Mouse (Mus musculus) left cerebral cortex, adult 9 months (tissue): ENCODE measurements at regions not wholly inside any gene's neighbourhood (a gene's known extent, or its start where the extent isn't known, plus 50 kb on each side); places are given as distances from the start of the nearest gene placed in this dataset.
A peak's percentile ranks its signal among the peaks of the same experiment; 100 is the strongest.

ENCODE experiments used
- DNase-seq, 2 experiments: peaks; one replicate each; pipeline ENCODE4 v3.0.0; 2022; ENCODE audit warnings: low spot score in 2 of 2

GRCm38 (mm10) chr8:35935034-35935433, 169.4 kb downstream of the Gm19410 start:
- DNase-seq: no peak

DNA sequence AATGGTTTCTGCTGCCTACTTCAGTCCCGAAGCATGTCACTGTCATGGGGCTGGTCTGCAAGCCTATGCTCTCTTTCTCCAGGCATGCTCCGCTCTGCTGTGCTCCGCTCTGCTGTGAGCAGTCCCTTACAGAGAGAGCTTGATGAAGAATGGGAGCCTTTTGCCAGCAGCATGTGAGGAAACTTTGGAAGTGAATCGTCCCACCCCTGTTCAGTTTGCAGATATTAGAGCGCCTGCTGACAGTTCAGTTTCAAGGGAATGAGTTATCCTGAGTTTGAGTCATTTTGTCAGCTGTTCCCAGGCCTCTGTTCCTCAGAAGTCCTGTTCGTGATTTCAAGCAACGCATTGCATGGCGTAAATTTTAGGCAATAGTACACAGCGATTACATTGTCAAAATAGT, 173.6 kb downstream of the Gm19410 start:
- no peak for DNase-seq

DNA sequence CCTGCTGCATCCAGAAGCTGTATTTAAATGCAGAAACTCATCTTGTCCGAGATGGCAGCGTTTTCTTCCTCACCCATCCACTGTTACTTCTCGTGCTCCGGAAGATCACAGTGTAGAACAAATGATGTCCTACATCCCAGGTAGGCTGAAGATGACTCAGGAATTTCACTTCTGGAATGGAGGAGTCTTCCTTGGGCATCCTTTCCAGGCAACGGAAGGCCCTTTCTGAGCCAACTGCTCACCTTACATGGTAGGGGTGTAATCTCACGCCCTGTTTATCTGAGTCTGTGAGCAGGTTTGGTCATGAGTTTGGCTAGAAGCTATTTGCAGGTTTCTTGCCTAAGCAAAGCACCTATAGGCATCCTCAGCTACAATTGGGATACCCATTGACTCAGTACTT, 176.9 kb downstream of the Gm19410 start:
- no peak for DNase-seq

DNA sequence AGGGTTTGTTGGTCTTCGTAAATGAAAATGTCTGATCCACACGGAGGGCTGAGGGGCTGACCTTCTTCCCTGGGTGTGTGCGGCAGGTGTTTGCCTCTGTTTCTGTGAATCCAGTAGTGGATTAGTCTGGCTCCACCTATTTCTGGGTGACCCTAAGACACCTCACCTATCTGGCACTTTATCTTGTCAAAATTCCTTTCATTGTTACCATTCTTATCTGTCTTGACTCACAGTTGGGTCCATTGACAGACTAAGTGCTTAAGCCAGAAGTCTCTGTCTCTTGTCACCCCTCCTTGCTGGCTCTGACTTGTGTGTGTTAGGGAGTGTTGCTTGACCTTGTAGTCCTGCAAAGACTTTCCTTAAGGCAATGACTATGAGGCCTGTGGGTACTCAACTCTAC, 178.1 kb downstream of the Gm19410 start:
- DNase-seq: no peak

- no peak for DNase-seq
Measured at GRCm38 (mm10) chr8:35944461-35944860, 178.9 kb downstream of the Gm19410 start.

DNA sequence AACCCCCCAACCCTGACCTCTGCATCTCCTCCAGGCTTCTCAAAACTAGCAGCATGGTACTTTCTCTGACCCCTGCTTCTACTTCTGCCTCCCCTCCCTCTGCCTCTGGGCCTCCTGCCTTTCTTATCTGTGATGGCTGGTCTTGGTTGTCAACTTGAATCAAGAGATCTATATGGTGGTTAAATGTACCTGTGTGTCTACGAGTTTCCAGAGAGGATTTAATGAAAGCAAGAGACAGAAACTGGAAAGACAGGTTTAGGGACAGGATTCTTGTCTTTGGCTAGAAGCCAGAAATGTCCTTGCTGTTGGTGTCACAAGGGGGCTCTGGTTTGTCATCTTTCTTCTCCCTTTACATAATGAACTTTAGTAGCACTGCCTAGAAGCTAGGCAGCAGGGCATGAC, 180.9 kb downstream of the Gm19410 start:
- DNase-seq: no peak

DNA sequence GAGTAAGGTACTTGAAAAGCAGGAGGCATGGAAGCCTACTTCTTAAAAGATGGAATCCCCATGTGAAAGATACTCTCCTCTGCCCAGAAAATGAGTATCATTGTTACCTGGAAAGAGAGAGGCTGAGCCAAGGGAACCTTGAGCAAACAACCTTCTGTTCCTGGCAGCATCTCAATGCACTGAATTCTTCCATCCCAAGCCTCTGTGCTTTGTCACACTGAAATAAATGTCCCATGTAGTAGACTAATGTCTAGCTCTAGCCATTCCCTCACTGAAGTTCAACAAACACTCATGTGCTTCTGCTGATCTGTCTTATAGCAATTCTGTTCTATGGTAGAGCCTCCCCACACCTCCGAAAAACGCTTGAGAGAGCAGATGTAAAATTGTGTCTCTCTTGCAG, 182.6 kb downstream of the Gm19410 start:
- no peak for DNase-seq

DNA sequence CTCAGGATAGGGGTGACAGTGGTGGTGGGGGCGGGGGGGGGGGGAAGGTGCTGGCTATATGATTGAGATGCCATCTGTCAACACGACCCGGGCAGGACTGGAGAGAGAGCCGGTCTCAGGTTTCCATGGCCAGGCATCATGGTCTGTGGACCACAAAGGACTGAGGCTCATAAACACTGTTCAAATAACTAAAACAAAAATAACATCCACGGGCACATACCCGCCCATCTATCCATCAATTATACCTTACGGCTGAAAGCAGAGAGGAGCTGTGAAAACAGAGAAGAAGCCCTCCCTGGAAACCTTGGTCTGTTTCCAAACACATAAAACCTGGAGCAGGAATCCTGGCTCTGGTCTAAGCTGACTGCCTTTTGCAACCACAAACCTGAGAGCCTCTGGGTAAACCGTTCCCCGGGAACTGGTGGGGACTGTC, 183.2 kb downstream of the Gm19410 start:
- DNase-seq: no peak

DNA sequence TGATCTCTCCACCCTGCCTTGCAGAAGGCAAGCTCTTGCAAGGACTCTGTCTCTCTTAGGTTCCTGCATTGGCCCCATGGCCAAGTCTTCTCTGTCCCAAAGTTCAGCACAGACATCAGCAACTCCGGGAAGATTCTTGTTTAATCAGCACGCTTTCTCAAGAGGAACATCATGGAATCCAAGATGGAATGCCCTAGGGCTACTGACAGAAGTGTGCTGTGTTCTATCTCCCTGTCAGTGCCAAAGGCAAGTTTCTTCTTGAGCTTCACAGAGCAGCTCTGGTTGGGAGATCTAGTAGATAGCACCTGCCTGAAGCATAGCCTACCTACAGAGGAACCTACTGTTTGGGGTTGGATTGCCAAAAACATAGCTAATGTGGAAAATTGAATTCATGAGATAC, 189.9 kb downstream of the Gm19410 start:
- no peak for DNase-seq

DNA sequence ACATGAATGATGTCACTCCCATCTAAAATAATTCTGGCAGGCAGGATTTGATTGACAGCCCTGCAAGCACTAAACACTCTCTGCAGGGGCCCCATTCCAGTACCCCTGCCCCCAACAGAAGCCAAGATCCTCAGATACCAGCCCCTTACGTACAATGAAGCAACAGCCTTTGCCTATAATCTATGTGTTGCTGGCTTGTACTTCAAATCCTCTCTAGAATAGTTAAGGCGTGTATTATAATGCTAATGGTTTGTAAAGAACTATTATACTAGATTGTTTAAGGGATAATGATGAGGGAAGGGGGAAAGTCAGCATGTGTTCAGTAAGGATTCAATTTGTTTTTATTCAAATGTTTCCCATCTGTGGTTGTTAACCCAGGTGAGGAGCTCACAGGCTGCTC, 190.7 kb downstream of the Gm19410 start:
- no peak for DNase-seq

DNA sequence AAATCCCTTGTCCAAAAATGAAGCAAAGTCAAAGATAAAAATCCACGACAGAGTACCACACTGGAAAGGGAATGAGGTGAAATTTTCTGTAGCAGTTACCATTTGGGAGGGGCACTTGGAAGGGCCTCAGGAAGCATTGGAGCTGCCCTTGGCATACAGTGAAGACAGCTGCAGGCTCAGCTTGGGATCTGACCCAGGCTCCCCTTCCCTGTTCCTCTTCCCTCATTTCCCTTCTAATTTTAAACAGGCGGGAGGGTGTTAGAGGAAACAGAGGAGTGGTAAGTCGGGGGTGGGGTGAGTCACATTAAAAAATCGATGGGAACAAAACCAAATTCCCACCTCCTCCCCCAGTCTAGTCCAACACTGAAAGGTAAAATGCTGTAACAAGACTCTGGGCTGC, 193.6 kb downstream of the Gm19410 start:
- no peak for DNase-seq

DNA sequence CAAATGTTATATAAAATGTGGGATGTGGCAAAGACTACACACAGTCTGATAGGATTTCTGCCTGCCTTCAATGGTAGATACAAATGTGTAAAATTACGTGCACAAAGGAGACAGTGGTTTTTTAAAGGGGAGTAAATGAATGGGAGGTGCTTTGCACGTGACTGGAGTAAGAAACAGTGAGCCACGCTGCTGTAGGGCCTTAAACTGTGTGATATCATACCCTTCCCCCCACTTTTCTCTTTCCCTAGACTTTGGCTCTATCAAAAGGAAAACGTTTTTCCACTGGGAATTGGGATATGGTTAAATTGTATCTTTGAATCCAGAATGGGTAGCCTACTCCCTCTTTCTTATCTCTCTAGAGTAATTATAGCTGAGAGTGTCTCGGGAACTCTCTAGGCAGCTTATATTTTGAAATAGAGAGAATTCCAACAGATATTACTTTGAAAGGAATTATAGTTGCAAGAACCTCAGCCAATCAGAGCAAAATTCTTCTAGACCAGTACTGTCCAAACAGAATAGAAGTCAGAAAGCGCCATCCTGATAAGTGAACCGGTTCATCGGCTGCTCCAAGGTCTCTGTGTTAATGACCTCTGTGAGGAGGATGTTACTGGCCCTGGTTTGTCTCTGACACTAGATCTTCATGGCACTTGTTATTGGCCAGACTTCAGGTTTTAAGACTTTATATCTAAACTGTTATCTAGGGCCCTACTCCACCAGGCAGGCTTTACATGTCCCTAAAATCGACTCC, 195.5 kb downstream of the Gm19410 start:
- no peak for DNase-seq

GRCm38 (mm10) chr8:35961615-35962220, 196.1 kb downstream of the Gm19410 start:
- DNase-seq: no peak

DNA sequence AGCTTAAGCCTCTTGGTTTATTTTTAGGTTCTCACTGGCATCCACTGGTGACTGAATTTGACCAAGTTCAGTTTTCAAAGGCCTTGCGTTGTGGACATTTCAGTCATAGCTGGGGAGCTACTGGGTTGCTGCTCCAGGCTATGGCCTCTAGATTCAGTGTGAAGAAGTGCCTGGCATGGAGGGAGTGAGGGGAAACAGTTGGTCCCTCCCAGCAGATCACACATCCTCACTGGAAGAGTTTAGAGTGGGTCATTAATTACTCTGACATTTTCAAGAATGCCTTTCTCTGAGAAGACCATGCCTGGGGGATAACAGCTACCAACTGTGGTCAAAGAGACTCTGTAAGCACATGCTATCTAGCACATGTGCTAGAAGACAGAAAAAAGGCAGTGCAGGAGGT, 199.3 kb downstream of the Gm19410 start:
- no peak for DNase-seq

DNA sequence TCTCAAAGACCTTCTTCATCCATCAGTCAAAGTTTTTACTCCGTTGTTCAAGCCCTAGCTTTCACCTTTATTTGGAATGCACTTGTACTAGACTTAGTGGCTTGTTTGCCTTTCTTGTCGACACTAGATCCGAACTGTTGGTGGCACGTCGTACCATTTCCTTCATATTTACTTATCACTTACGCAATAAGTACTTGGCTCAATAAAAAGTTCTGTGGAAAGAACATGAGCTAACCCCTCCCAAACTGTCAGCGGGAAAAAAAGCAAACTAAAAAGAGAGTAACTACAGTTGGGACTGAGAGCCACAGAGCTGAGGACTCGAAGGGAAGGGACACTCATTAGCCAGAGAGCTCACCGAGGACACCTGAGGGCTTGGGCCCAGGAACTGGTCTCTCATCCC, 202.8 kb downstream of the Gm19410 start:
- no peak for DNase-seq

- no peak for DNase-seq
Measured at GRCm38 (mm10) chr8:35971082-35971481, 205.5 kb downstream of the Gm19410 start.

- DNase-seq: no peak
Measured at GRCm38 (mm10) chr8:35974323-35975029, 208.9 kb downstream of the Gm19410 start.

DNA sequence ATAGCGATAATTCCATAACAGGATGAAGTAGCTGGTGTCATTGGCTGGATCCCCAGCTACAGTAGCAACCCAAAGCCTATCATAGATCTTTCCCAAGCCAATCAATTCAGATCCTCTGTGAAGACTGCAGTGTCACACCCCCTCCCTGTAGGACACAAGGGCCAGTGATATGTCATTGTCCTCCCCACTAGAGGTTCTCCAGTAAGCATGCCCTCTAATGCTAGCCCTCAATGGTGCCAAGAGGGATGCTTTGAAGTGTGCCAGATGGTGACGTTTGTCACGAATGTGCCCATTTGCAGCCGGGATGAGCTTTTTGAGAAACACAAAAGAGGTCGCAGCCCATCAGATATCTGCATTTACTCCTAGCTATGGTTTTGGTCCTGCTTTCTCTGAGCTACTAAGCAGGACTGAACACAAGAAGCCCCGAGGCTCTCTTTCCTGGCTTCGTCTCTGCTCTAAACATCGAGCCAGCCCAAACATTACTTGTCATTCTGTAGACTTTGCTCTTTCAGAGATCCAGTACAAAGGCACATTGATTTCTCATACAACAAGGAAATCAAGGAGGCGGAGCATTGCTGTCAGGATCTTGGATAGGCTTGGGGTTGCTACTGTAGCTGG, 214.2 kb downstream of the Gm19410 start:
- DNase-seq: no peak

DNA sequence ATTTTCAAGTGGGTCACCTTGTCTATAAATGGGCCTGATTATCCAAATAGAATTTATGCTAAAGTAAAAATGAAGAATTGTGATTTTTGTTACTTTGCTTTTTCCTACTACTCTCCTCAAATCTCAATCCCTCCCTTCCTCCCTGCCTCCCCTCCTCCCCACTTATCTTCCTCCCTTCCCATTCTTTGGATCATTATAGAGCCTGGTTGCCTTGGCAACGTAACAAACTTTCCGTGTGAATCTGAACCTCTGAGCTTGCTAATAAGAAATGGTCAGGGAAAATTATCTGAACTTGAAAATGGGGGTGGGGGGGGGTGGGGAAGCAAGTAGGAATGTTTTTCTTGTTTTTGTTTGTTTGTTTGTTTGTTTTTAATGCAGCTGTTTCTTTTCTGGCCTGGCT, 217.5 kb downstream of the Gm19410 start:
- DNase-seq: no peak

DNA sequence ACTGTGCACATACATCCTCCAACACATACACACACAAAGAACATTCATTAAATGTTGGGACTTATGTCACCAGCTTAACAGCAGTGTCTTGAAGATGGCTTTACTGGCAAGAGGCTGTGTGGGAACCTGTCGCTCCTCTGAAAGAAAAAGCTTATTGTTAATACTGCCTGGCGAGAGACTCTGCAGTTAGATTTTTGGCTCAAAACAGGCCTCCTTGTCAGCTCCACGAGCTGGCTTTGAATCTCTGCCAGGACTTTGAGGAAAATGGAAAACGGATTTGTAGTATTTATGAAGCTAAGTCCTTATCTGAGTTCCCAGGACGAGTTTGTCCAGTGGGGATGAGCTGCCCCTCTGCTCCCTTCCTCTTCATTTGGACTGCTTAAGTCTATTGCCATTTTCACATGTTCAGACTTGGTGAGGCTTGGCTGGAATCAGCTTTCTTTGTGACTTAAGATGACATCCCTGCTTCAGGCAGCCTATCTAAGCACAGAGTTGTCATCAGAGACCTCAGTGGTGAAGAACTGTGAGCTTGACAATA, 219.6 kb downstream of the Gm19410 start:
- peak in 1 of 2 experiments; percentile 22 for DNase-seq

DNA sequence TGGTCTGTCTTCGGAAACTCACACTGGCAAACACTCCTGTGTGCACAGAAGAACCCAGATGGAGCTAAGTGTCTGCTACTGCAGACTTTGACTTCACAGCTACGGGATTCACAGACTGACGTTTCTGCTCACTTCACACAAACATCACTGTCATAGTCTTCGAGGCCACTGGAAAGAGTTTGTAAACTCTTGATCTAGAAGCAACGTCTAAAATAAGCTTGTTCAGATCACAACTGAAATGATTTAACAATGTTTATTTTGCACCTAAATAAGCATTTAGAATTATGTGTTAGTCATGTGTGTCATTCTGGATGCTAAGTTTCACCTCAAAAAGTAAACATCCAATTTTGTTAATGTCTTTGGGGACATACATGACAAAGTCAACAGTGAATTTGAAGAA, 221.7 kb downstream of the Gm19410 start:
- DNase-seq: no peak

GRCm38 (mm10) chr8:35991013-35991412, 225.4 kb downstream of the Gm19410 start:
- no peak for DNase-seq
